Mouse (Mus musculus) MEL (cell line): ENCODE results near the gene Pclaf. TPM values are rescaled to one million over a fixed set of nuclear protein-coding genes. Genes with fewer than 3 reads are reported as not detected.

Experiments used
- DNase-seq: peaks from one replicate; pipeline ENCODE4 v3.0.0; 2011; ENCODE audit warnings: low read depth, low spot score
- H3K27ac ChIP-seq: 2 replicates; pipeline ENCODE4 v1.5.1; 2012; ENCODE audit warnings: low read depth, mild to moderate bottlenecking, control low read depth, low read length, moderate library complexity; ENCODE audit not compliant: control insufficient read depth
- H3K27me3 ChIP-seq, 2 experiments: fragments of 150-350 bp in 1 of 2; sonication (generic) in 1 of 2; 2 replicates each; pipeline ENCODE4 v1.6.1; 2012; ENCODE audit warnings: low read length in 2 of 2, mild to moderate bottlenecking in 2 of 2, improper control_type of control experiment in 1 of 2, moderate library complexity in 1 of 2; ENCODE audit not compliant: insufficient read depth in 2 of 2, control insufficient read depth in 1 of 2
- H3K36me3 ChIP-seq, 2 experiments: 2 replicates each; pipeline ENCODE4 v1.6.1; 2012 to 2014; ENCODE audit warnings: low read length in 2 of 2, improper control_type of control experiment in 1 of 2, inconsistent platforms in 1 of 2, mild to moderate bottlenecking in 1 of 2; ENCODE audit not compliant: insufficient read depth in 2 of 2, control insufficient read depth in 1 of 2
- H3K4me1 ChIP-seq, 2 experiments: fragments of 150-350 bp in 1 of 2; sonication (generic) in 1 of 2; 2 replicates each; pipeline ENCODE4 v1.6.1; 2012; ENCODE audit warnings: low read length in 2 of 2, improper control_type of control experiment in 1 of 2, mild to moderate bottlenecking in 1 of 2; ENCODE audit not compliant: insufficient read depth in 2 of 2, control insufficient read depth in 1 of 2
- H3K4me3 ChIP-seq, 2 experiments: fragments of 150-350 bp in 1 of 2; sonication (generic) in 1 of 2; 2 replicates each; pipeline ENCODE4 v1.5.1; 2012; ENCODE audit warnings: low read depth in 2 of 2, low read length in 2 of 2, mild to moderate bottlenecking in 2 of 2, moderate library complexity in 2 of 2, control low read depth in 1 of 2, improper control_type of control experiment in 1 of 2; ENCODE audit not compliant: control insufficient read depth in 1 of 2, insufficient read depth in 1 of 2
- H3K79me2 ChIP-seq: 2 replicates; pipeline ENCODE4 v1.6.1; 2012; ENCODE audit warnings: mild to moderate bottlenecking, low read length, moderate library complexity; ENCODE audit not compliant: control insufficient read depth, poor library complexity, insufficient read depth
- H3K9ac ChIP-seq: 2 replicates; pipeline ENCODE4 v1.6.1; 2012; ENCODE audit warnings: low read depth, mild to moderate bottlenecking, control low read depth, low read length, moderate library complexity; ENCODE audit not compliant: control insufficient read depth, poor library complexity, severe bottlenecking
- H3K9me3 ChIP-seq: fragments of 150-350 bp; sonication (generic); replicated peaks from 2 replicates; pipeline ENCODE4 v1.6.1; 2012; ENCODE audit warnings: mild to moderate bottlenecking, low read length, improper control_type of control experiment, moderate library complexity; ENCODE audit not compliant: insufficient read depth
- E2F4 ChIP-seq: IDR thresholded peaks from 2 replicates; pipeline ENCODE4 v1.6.1; 2011; ENCODE audit warnings: low read depth, low read length, improper control_type of control experiment, borderline replicate concordance
- EP300 ChIP-seq, 2 experiments: IDR thresholded peaks; 2 replicates each; pipeline ENCODE4 v1.6.1; 2011; ENCODE audit warnings: improper control_type of control experiment in 2 of 2, low read length in 2 of 2, low read depth in 1 of 2, mild to moderate bottlenecking in 1 of 2
- GABPA ChIP-seq: IDR thresholded peaks from 2 replicates; pipeline ENCODE4 v1.6.1; 2012; ENCODE audit warnings: low read depth, mild to moderate bottlenecking, inconsistent platforms, low read length, improper control_type of control experiment, moderate library complexity
- HCFC1 ChIP-seq: IDR thresholded peaks from 2 replicates; pipeline ENCODE4 v1.6.1; 2012; ENCODE audit warnings: low read depth, mild to moderate bottlenecking, inconsistent platforms, low read length, improper control_type of control experiment, moderate library complexity
- KAT2A ChIP-seq: conservative IDR thresholded peaks from 2 replicates; pipeline ENCODE4 v1.6.1; 2012; ENCODE audit warnings: low read depth, low read length, improper control_type of control experiment, inconsistent platforms
- MAFK ChIP-seq: IDR thresholded peaks from 2 replicates; pipeline ENCODE4 v1.6.1; 2011; ENCODE audit warnings: low read depth, mild to moderate bottlenecking, low read length, improper control_type of control experiment, borderline replicate concordance
- MEF2A ChIP-seq: IDR thresholded peaks from 2 replicates; pipeline ENCODE4 v1.6.1; 2014; ENCODE audit warnings: low read depth, mild to moderate bottlenecking, inconsistent platforms, low read length, improper control_type of control experiment; ENCODE audit not compliant: poor library complexity, insufficient replicate concordance, severe bottlenecking; ENCODE audit errors: extremely low read depth
- MYC ChIP-seq: IDR thresholded peaks from 2 replicates; pipeline ENCODE4 v1.6.1; 2011; ENCODE audit warnings: low read depth, mild to moderate bottlenecking, low read length, improper control_type of control experiment, moderate library complexity
- POLR2AphosphoS2 ChIP-seq: IDR thresholded peaks from 2 replicates; pipeline ENCODE4 v1.6.1; 2011; ENCODE audit warnings: low read length, improper control_type of control experiment
- RCOR1 ChIP-seq: IDR thresholded peaks from 2 replicates; pipeline ENCODE4 v1.6.1; 2012; ENCODE audit warnings: low read depth, mild to moderate bottlenecking, inconsistent platforms, low read length, improper control_type of control experiment
- SMC3 ChIP-seq: IDR thresholded peaks from 2 replicates; pipeline ENCODE4 v1.6.1; 2011; ENCODE audit warnings: low read depth, low read length, improper control_type of control experiment
- TAL1 ChIP-seq: IDR thresholded peaks from 2 replicates; pipeline ENCODE4 v1.6.1; 2012; ENCODE audit warnings: mild to moderate bottlenecking, inconsistent platforms, low read length, moderate library complexity, mixed read lengths
- polyA plus RNA-seq, 2 experiments: library from polyadenylated mRNA; stranded (reverse) in 1 of 2; unstranded in 1 of 2; fragments of >175 nt in 1 of 2; fragments of >200 nt in 1 of 2; gene quantifications; 2 replicates each; pipeline versions ENCODE4 v1.2.1 to v1.2.4; 2012; ENCODE audit warnings: low replicate concordance in 2 of 2, low read depth in 1 of 2; ENCODE audit not compliant: insufficient read length in 2 of 2, insufficient read depth in 1 of 2, missing spikeins in 1 of 2
- total RNA-seq: library from RNA; depleted of rRNA; stranded (reverse); fragments of 300-350 nt; gene quantifications from 2 replicates; pipeline ENCODE4 v1.2.3, GENCODE M21; 2012

Gene Pclaf
- total and polyA plus RNA-seq, 3 experiments = 67.1 to 99.0 TPM; not detected in 1

GRCm38 (mm10) chr9:65917015-65917414 is 27.0 kb downstream of the Pclaf start (continued):
- 0 out of 2 replicates have a peak, but pooled peaks have one; percentile 31 for TF ChIP-seq RCOR1

GRCm38 (mm10) chr9:65928456-65928855 is 38.4 kb downstream of the Pclaf start:
- Histone ChIP-seq H3K27ac (no peak overlapping the region), H3K79me2 (peaks cover 6% of the 10 kb centered on the region), H3K4me3 (no peak overlapping the region), H3K36me3 (no peaks in the 10 kb centered on the region; a peak in 2 of 4 replicates), H3K27me3 (no peaks in the 10 kb centered on the region), H3K4me1 (peaks cover 0 to 3% of the 10 kb centered on the region in 2 experiments; a peak in 1 of 4 replicates), H3K9me3 (no peaks in the 10 kb centered on the region), H3K9ac (no peak overlapping the region)
- TF ChIP-seq HCFC1 = no peak
- no peak for TF ChIP-seq MYC
- peak; percentile 29; the same call in 1 of the 2 replicates for TF ChIP-seq MAFK
- TF ChIP-seq SMC3 = no peak
- TF ChIP-seq RCOR1 = no peak
- no peak for DNase-seq

- Histone ChIP-seq H3K9me3 (no peaks in the 10 kb centered on the region), H3K9ac (no peak overlapping the region), H3K27me3 (no peaks in the 10 kb centered on the region), H3K36me3 (no peaks in the 10 kb centered on the region; a peak in 1 of 4 replicates), H3K4me3 (no peak overlapping the region), H3K4me1 (peaks cover 0 to 3% of the 10 kb centered on the region in 2 experiments; a peak in 1 of 4 replicates), H3K27ac (no peak overlapping the region), H3K79me2 (peaks cover 6% of the 10 kb centered on the region)
- no peak for DNase-seq
- TF ChIP-seq E2F4 = no peak
- TF ChIP-seq EP300 (IDR thresholded peaks at IDR 0.05; ENCODE audit: low read depth in 1 of 2, low read length in 2 of 2) = no peak
- no peak for TF ChIP-seq GABPA
- no peak for TF ChIP-seq KAT2A
- no peak for TF ChIP-seq TAL1
Observed at GRCm38 (mm10) chr9:65929826-65930225, 39.8 kb downstream of the Pclaf start.

GRCm38 (mm10) chr9:65937566-65937965 is 47.5 kb downstream of the Pclaf start:
- Histone ChIP-seq H3K4me3 (no peak overlapping the region), H3K27me3 (no peaks in the 10 kb centered on the region), H3K79me2 (no peaks in the 10 kb centered on the region; the same call in 1 of the 2 replicates), H3K27ac (no peak overlapping the region), H3K4me1 (no peaks in the 10 kb centered on the region), H3K9me3 (no peaks in the 10 kb centered on the region), H3K9ac (no peak overlapping the region), H3K36me3 (no peaks in the 10 kb centered on the region)
- no peak for TF ChIP-seq MEF2A
- no peak for TF ChIP-seq POLR2AphosphoS2
- TF ChIP-seq MAFK = peak; percentile 51; the same call in 1 of the 2 replicates
- no peak for DNase-seq
